Mouse (Mus musculus) olfactory bulb, adult 2 months (tissue): ENCODE measurements around the gene Fcmr.

Experiments used
- CTCF ChIP-seq: fragments of 200-500 bp; IDR thresholded peaks from 2 replicates; pipeline ENCODE4 v1.5.1; 2012; ENCODE audit warnings: low read depth, mild to moderate bottlenecking, low read length, moderate library complexity; ENCODE audit not compliant: insufficient read depth
- POLR2A ChIP-seq: fragments of 200-500 bp; IDR thresholded peaks from 2 replicates; pipeline ENCODE4 v1.6.1; 2012; ENCODE audit warnings: mild to moderate bottlenecking, low read depth, low read length, moderate library complexity; ENCODE audit not compliant: insufficient read depth

DNA sequence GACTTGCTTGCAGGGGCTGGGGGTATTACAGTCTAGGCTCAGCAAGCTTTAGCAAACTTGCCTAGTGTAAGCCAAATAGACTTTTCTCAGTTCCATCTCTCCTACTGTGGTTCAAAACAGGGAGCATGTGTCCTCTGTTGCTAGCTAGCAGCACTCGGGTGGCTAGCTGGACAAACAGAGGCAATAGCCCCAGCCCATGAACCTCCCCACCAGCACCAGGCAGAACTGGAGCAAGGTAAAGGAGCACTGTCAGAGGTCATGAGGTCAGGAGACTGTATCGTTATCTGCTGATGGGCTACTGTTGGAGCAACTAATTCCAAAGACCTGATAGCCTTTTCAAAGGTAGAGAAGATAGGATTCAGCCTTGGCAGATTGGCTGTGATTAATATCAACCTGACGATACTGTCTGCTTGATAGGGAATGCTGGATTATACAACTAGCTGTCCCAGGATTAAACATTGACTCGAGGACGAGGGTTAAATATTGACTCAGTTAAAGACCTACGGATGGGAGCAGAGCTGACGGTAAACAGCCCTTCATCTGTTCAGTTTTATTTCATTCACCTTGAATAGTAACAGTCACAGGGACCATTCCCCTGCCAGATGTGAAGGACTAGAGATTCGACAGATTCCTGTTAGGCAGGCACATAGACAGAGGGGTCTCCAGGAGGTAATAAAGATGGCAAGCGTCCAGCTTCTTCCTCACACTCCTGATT, 43.4 kb upstream of the Fcmr start:
- TF ChIP-seq CTCF (no peak), POLR2A (no peak)
